Mouse (Mus musculus): ENCODE measurements around the gene Ephb2. TPM values are rescaled to one million over a fixed set of nuclear protein-coding genes. Genes with fewer than 3 reads are reported as not detected.

Ephb2 gene
- total RNA-seq, 1 experiment: 15.5 TPM

- H3K4me3 ChIP-seq (ENCODE audit: insufficient read depth in 1 of 2, low read depth in 1 of 2, low read length in 2 of 2, poor library complexity in 1 of 2, severe bottlenecking in 1 of 2): peak overlapping the region in 1 of 2 experiments; percentile 29; a peak in 3 of 4 replicates
- peak overlapping the region; percentile 22 for H3K9ac ChIP-seq (ENCODE audit: insufficient read depth, low read depth, low read length, poor library complexity, severe bottlenecking)
- no peaks in the 10 kb centered on the region; the same call in 1 of the 2 replicates for H3K36me3 ChIP-seq (ENCODE audit: control insufficient read depth, insufficient read depth, low read length, poor library complexity, severe bottlenecking)
- TF ChIP-seq MAFK (IDR thresholded peaks at IDR 0.05; ENCODE audit: insufficient read depth, low read depth, low read length) (no peak), CHD2 (IDR thresholded peaks at IDR 0.05; ENCODE audit: low read depth, low read length) (no peak), ZC3H11A (IDR thresholded peaks at IDR 0.05; ENCODE audit: borderline replicate concordance, low read depth, low read length) (no peak), HCFC1 (IDR thresholded peaks at IDR 0.05; ENCODE audit: borderline replicate concordance, insufficient read depth, low read length) (no peak), ZNF384 (IDR thresholded peaks at IDR 0.05; ENCODE audit: low read depth, low read length) (no peak)
- H3K27ac ChIP-seq (ENCODE audit: insufficient read depth, low read depth, low read length, poor library complexity, severe bottlenecking): no peak overlapping the region
- peaks cover 5 to 11% of the 10 kb centered on the region in 2 experiments; a peak in 3 of 4 replicates for H3K4me1 ChIP-seq (ENCODE audit: control insufficient read depth in 2 of 2, insufficient read depth in 2 of 2, low read length in 2 of 2, poor library complexity in 1 of 2)
- DNase-seq (ENCODE audit: low read depth, low spot score): no peak
- in situ Hi-C loops (cut with MboI; ENCODE audit: low sequenced_read_pairs in 2 of 2, unreplicated experiment in 2 of 2): no loop called here
- no peaks in the 10 kb centered on the region for H3K9me3 ChIP-seq (ENCODE audit: control insufficient read depth, insufficient read depth, low read depth, low read length)
Measured at GRCm38 (mm10) chr4:136783552-136784150, 52.1 kb downstream of the Ephb2 start.

- no peak overlapping the region for H3K4me3 ChIP-seq (ENCODE audit: insufficient read depth in 1 of 2, low read depth in 1 of 2, low read length in 2 of 2, poor library complexity in 1 of 2, severe bottlenecking in 1 of 2)
- H3K9me3 ChIP-seq (ENCODE audit: control insufficient read depth, insufficient read depth, low read depth, low read length): no peaks in the 10 kb centered on the region
- no peaks in the 10 kb centered on the region for H3K36me3 ChIP-seq (ENCODE audit: control insufficient read depth, insufficient read depth, low read length, poor library complexity, severe bottlenecking)
- H3K27ac ChIP-seq (ENCODE audit: insufficient read depth, low read depth, low read length, poor library complexity, severe bottlenecking): no peak overlapping the region
- DNase-seq (ENCODE audit: low read depth, low spot score): no peak
- no peak for TF ChIP-seq ZC3H11A (IDR thresholded peaks at IDR 0.05; ENCODE audit: borderline replicate concordance, low read depth, low read length)
- H3K9ac ChIP-seq (ENCODE audit: insufficient read depth, low read depth, low read length, poor library complexity, severe bottlenecking): no peak overlapping the region
- H3K4me1 ChIP-seq (ENCODE audit: control insufficient read depth in 2 of 2, insufficient read depth in 2 of 2, low read length in 2 of 2, poor library complexity in 1 of 2): peaks cover 7 to 13% of the 10 kb centered on the region in 2 experiments; a peak in 3 of 4 replicates
- in situ Hi-C loops (cut with MboI; ENCODE audit: low sequenced_read_pairs in 2 of 2, unreplicated experiment in 2 of 2): no loop called here
Measured at GRCm38 (mm10) chr4:136782579-136782925, 53.2 kb downstream of the Ephb2 start.

- in situ Hi-C loops (cut with MboI; ENCODE audit: low sequenced_read_pairs in 2 of 2, unreplicated experiment in 2 of 2): no loop called here
- Histone ChIP-seq H3K27ac (ENCODE audit: insufficient read depth, low read depth, low read length, poor library complexity, severe bottlenecking) (no peak overlapping the region), H3K4me3 (ENCODE audit: insufficient read depth in 1 of 2, low read depth in 1 of 2, low read length in 2 of 2, poor library complexity in 1 of 2, severe bottlenecking in 1 of 2) (no peak overlapping the region), H3K9me3 (ENCODE audit: control insufficient read depth, insufficient read depth, low read depth, low read length) (no peaks in the 10 kb centered on the region), H3K9ac (ENCODE audit: insufficient read depth, low read depth, low read length, poor library complexity, severe bottlenecking) (no peak overlapping the region), H3K4me1 (ENCODE audit: control insufficient read depth in 2 of 2, insufficient read depth in 2 of 2, low read length in 2 of 2, poor library complexity in 1 of 2) (peaks cover 9 to 12% of the 10 kb centered on the region in 2 experiments), H3K36me3 (ENCODE audit: control insufficient read depth, insufficient read depth, low read length, poor library complexity, severe bottlenecking) (no peaks in the 10 kb centered on the region)
- no peak for TF ChIP-seq ZNF384 (IDR thresholded peaks at IDR 0.05; ENCODE audit: low read depth, low read length)
- TF ChIP-seq ZC3H11A (IDR thresholded peaks at IDR 0.05; ENCODE audit: borderline replicate concordance, low read depth, low read length): no peak
- TF ChIP-seq HCFC1 (IDR thresholded peaks at IDR 0.05; ENCODE audit: borderline replicate concordance, insufficient read depth, low read length): no peak
- TF ChIP-seq MAFK (IDR thresholded peaks at IDR 0.05; ENCODE audit: insufficient read depth, low read depth, low read length): no peak
- TF ChIP-seq CHD2 (IDR thresholded peaks at IDR 0.05; ENCODE audit: low read depth, low read length): no peak
- DNase-seq (ENCODE audit: low read depth, low spot score): no peak
Measured at GRCm38 (mm10) chr4:136781868-136782578, 53.8 kb downstream of the Ephb2 start.

- H3K36me3 ChIP-seq (ENCODE audit: control insufficient read depth, insufficient read depth, low read length, poor library complexity, severe bottlenecking): no peaks in the 10 kb centered on the region
- peaks cover 11 to 21% of the 10 kb centered on the region in 2 experiments for H3K4me1 ChIP-seq (ENCODE audit: control insufficient read depth in 2 of 2, insufficient read depth in 2 of 2, low read length in 2 of 2, poor library complexity in 1 of 2)
- in situ Hi-C loops (cut with MboI; ENCODE audit: low sequenced_read_pairs in 2 of 2, unreplicated experiment in 2 of 2): no loop called here
- H3K9ac ChIP-seq (ENCODE audit: insufficient read depth, low read depth, low read length, poor library complexity, severe bottlenecking): no peak overlapping the region
- H3K4me3 ChIP-seq (ENCODE audit: insufficient read depth in 1 of 2, low read depth in 1 of 2, low read length in 2 of 2, poor library complexity in 1 of 2, severe bottlenecking in 1 of 2): peak overlapping the region; percentile 14 to 19; a peak in 2 of 4 replicates
- H3K27ac ChIP-seq (ENCODE audit: insufficient read depth, low read depth, low read length, poor library complexity, severe bottlenecking): no peak overlapping the region
- no peak for DNase-seq (ENCODE audit: low read depth, low spot score)
- no peaks in the 10 kb centered on the region for H3K9me3 ChIP-seq (ENCODE audit: control insufficient read depth, insufficient read depth, low read depth, low read length)
- TF ChIP-seq MAFK (IDR thresholded peaks at IDR 0.05; ENCODE audit: insufficient read depth, low read depth, low read length) (no peak), ZC3H11A (IDR thresholded peaks at IDR 0.05; ENCODE audit: borderline replicate concordance, low read depth, low read length) (no peak), CHD2 (IDR thresholded peaks at IDR 0.05; ENCODE audit: low read depth, low read length) (no peak), HCFC1 (IDR thresholded peaks at IDR 0.05; ENCODE audit: borderline replicate concordance, insufficient read depth, low read length) (no peak), ZNF384 (IDR thresholded peaks at IDR 0.05; ENCODE audit: low read depth, low read length) (no peak)
Measured at GRCm38 (mm10) chr4:136780201-136780895, 55.4 kb downstream of the Ephb2 start.

All from ES-E14 (cell line).